Mouse (Mus musculus): ENCODE measurements around the gene Epn3.

DNA sequence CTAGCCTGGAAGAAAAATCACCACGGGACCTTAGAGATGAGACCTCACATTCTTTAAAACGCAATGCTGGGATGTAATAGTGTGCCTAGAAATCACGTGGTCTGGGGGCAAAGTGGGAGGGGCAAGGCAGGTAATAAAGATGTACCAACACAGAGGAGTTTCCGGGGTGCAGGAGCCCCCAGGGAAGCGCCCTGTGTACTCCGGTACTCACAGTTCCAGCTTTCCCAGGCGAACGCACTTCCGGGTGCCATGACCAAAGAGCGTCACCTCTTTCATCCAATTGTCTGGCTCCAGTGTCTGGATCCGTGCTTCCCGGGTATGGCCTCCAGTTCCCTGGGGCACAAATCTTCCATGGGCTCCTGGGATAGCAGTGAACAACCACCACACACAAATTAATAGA lies 43.6 kb upstream of the Epn3 start:
- TF ChIP-seq POLR2A (IDR thresholded peaks at IDR 0.05; ENCODE audit: control insufficient read depth, low read depth, low read length) (no peak), CTCF (IDR thresholded peaks at IDR 0.05; ENCODE audit: control insufficient read depth, insufficient read depth, insufficient replicate concordance, low read depth, low read length) (no peak)
